Mouse (Mus musculus) lung, postnatal 14 days (tissue): Measurements from ENCODE around the gene Sectm1b.
"Not testable (repeated sequence)": the region's sequence is repeated elsewhere in the genome, so short reads cannot be mapped to it uniquely, and the experiment has no call there.

Source experiments
- DNase-seq: peaks from one replicate; pipeline ENCODE4 v3.0.0; 2021

The Sectm1b gene

DNA sequence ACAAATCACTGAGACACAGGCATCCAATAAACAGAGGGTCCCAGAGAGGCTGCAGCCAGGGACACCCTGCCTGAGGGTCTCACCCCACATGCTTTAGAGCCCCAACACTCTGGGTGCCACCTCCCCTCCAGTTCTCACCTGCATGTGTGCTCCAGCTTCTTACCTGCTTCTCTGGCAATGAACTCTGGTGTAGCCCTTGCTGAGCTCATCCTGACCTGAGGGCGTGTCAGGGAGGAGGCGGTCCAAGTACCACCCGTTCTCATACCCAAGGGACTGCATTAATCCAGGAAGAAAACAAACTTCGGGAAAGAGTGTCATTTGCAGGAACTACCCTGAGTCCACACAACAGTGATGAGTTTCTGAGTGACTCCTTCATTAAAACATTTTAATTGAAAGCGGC, at the start of gene Sectm1b:
Gene Sectm1b (minus strand): TSS at position 191 of the 400 bp plus-strand sequence.
- no peak for DNase-seq

DNA sequence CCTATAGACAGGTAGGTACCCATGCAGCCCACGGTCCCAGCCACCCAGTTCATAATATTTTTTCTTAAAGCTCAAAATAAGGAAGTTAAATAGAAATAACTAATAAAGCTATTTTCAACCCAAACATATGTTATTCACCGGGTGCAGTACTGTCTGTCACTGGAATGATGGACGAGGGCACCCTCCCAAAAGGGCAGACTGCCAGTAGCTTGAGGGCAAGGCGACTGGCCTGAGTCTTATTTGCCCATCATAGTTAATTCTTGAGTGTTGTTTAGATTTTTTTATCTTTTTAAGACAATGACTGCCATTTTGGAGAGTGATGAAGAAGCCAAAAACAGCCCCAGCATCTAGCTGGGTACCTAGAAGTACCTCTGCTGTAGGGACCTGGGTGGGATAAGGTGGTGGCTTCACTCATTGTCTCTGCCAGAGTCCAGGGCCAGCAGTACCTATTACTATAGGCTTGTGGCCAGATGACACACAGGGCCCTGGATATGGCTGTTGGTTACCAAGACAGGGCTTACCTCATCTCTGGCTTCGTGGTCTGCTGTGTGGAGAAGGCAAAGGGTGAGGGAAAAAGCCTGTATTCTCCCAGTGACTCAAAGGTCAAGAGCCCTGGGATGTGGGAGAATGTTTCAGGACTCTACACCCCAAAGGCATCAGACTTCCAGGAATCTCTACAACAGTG, 48.9 kb upstream of the Sectm1b start:
- DNase-seq = no peak

DNA sequence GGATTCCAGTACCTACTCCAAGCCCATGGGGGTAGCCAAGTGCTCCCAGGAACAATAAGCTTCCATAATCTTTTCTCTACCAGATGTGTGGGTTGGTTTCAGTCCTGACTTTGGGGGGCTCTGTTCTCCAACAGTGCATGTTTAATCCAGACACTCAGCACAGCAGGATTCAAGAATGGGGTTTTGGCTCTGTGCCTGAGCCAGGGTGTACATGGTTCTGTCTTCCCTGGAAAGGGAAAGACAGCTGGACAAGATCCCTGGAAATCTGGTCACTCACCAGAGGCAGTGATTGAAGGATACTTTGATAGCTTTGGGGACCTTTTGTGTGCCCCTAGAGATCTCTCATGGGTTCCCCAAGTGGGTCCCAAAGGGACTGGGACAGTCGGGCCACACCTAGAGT, 48.2 kb upstream of the Sectm1b start:
- DNase-seq = no peak

DNA sequence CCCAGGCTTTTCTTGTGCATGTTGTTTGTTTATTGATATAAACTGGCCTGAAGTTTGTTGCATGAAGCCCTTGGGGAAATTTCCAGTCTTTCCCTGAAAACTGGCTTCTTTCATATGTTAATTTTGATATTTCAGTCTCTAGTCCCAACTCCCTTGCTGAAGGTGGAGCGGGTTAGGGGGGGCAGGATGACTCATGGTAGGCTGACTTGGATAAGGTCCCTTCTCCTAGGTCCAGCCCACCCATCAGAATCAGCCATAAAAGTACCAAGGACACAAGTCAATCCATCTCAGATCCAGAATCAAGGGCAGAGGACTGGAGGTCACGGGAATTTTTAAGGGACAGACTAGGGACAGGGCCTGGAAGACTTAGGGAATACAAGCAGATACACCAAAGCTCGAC, 47.7 kb upstream of the Sectm1b start:
- no peak for DNase-seq

DNA sequence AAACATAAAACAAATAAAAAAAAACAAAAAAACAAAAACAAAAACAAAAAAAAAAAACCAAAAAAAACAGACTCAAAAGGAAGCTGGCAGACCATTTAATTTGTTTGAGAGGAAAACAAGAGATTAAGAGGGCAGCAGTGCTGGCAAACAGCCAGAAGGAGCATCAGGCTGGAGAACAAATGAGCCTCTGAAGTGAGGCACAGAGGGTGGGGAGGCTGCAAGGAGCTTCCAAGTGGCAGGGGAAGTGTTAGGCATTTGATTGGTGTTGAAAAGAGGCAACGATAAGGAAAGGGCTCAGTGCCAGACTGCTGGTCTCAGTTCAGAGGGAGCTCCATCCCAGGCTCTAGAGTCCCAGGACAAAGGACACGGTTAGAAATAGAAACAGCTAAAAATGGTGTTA, 46.6 kb upstream of the Sectm1b start:
- DNase-seq = peak; percentile 58

DNA sequence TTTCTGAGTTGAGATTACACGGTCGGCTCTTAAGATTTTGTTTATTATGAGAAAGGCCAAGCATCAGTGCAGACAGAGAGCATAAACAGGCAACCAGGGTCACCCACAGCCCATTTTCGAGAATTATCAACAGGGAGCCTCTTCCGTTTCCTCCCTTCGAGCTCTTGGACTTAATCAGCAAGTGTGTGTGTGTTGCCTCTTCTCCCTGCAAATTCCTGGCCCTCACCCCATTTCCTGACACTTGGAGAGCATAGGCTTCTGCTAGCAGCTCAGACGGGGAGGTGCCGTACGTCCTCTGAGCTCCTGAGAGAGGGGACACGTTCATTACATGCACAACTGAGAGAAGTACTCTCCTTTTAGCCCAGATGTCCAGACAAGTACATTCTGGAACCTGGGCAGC, 44.7 kb upstream of the Sectm1b start:
- DNase-seq = peak; percentile 48

DNA sequence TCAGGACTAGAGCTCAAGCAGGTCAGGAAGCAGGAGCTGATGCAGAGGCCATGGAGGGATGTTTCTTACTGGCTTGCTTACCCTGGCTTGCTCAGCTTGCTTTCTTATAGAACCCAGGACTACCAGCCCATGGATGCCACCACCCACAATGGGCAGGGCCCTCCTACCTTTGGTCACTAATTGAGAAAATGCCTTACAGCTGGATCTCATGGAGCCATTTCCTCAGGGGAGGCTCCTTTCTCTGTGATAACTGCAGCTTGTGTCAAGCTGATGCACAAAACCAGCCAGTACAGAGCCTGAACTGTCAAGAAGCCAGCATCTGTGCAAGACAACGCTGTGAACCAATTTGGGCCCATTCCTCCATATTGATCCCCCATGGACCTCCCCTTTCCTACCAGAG, 43.9 kb upstream of the Sectm1b start:
- DNase-seq = not testable (repeated sequence)

DNA sequence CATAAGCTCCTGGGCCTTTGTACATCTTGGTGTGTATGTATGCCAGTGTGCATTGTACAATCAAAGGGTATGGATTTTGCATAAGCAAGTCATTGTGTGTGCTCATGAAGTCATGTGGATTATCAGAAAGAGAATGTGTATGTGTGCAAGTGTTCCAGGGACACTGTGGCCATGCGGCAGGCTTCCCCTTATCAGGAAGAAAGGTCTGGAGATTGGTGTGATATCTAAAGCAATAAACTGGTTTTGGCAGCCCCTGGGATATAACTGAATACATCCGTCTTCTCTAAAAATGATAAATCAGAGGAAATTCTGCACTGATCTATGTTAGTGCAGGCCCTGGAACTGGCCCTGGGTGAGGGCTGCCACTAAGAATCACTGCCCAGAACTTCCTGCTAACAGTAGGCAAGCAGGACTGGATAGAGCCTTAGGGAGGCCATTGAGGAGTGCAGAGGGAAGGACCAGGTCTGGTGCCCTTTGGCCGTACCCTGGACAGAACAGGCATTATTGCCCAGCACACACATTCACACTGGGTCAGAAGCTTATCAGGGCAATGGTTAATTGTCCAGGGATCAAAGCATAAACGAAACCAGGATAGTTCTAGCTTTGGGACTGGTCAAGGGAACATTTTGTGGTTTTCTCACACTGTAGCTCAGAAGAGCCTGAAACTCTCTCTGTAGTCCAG, 37.9 kb upstream of the Sectm1b start:
- DNase-seq = no peak

DNA sequence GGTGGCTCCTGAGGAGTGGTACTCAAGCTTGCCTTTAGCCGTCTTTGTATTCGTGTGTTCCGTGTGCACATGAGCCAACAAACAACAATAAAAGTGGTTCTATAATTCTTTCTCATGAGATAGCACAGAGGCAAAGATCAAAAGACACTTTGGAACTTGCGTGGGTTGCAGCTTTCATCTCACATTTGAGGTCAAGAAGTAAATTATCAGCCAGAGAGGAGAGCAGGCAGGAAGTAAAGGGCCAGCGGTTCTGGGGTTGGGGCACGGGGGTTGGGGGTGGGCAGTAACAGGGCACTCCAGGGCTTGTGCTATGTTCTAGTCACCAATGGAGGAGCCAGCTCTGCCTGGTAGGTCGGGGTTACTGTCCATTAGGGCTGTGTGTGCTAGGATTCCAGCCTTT, 37.3 kb upstream of the Sectm1b start:
- no peak for DNase-seq

DNA sequence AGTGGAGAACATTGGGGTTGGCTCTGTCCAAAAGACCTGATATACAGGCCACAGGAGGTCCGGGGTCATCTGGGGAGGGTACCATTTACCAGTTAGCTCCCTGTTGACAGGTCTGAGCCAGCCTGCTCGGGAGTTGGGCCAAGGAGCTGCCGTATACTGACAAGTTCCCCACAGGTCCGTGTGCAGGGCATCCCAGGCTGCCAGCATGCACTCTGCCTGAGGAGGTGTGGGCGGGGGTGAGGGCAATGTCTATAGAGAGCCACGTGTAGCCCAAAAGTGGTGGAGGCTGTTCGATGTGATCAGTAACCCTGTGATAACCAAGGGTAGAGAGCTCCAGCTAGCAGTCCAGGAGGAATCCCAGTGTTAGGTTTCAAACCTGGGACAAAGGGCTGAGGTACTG, 36.4 kb upstream of the Sectm1b start:
- DNase-seq = no peak

DNA sequence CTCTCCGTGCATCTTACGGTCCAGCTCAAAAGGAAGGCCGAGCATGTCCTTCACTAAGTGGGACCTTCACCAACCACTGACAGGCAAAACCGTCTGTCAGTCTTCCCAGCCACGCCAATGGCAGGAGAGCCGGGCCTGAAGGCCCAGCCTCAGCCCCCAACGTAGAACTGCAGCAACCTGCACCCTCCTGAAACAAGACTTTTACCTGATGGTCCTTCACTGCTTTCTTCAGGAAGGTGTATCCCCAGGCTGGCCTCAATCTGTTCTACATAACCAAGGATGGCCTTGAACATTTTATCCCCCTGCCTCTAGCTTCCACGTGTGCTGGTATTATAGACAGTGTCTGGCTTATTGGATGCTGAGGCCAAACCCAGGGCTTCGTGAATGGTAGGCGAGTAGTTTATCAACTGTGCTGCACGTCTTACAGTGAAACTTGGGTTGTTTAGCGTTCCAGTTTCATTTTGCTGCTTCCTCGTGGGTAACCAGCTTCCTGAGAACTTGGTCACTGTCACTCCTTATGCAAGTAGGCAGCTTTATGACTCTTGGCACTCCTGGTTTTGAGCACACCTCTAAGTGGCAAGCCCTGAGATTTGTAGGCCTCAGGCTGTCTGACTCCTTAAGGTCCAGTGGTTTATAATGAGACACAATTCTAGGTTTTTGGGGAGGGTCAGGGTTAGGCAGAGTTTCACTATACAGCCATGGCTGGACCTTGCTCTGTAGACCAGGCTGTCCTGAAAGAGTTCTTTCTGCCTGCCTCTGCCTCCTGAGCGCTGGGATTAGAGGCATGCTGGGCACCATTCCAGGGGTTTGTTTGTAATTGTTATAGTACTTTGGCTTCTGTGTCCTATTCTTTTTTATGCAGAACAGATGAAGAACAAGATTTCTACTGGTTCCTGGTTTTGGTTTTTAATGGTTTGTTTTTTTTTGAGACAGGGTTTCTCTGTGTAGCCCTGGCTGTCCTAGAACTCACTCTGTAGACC, 29.5 kb upstream of the Sectm1b start:
- DNase-seq = no peak

DNA sequence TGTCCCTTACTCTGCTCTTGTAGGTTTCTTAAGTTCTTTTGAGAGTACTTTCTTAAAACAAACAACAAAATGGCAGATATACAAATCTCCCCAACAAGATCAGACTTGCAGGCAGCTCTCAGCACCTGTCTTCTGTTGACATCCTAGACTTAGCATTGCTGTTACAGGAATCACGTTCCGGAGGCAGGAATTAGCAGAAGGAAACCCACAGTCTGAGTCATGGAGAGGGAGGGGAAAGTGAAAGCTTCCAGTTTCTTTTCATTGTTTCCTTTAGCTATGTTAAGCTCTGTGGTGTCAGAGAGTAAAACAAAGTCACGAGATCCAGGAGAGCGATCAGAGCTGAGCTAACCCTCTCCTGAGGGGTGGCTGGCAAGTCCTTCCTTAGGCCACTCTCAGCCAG, 27.6 kb upstream of the Sectm1b start:
- no peak for DNase-seq

DNA sequence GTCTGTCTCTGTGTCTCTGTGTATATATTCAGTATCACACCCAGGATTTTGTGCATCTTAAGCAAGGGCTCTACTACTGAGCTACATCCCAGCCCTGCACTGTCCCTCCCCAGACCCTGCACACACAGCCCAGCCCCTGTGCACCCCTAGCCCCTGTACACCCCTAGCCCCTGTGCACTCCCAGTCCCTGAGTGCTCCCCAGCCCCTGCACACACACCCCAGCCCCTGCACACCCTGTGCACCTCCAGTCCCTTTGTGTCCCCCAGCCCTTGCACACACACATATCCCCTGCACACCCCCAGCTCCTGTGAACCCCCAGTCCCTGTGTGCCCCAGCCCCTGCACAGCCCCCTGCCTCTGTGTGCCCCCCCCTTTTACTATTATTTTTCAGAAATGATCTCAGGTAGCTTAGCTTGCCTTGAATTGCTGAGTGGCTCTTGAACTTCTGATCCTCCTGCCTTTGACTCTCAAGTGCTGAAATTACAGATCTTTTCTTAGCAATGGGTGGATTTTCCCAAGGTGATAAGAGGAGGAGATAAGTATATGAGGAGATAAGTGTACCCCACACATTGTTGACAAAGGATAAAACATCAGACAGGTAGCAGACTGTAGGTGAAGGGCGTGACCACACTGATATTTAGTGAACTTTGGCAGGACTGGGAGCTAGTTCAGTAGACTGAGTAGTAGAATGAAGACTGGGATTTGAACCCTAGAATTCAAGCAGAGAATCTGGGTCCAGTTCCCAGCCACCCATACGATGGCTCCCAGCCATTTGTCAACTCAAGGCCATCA, 26.6 kb upstream of the Sectm1b start:
- no peak for DNase-seq

DNA sequence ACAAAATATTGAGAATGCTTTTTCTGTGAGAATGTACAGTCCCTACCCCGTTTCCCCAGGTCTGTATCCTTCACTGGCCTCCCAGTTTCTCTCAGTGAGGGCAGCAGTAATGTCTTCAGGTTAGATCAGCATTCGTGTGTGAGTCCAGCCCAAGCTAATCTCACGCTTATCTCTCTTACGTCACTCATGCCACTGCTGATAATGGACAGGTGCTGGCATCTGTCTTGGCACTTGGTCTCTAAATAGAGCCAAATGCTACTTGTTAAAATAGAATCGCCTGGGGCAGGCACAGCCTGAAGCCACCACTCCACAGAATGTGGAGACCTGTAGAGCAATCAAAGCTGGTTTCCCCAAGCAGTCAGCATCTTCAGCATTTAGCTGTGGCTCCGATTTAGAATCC, 25.6 kb upstream of the Sectm1b start:
- no peak for DNase-seq

DNA sequence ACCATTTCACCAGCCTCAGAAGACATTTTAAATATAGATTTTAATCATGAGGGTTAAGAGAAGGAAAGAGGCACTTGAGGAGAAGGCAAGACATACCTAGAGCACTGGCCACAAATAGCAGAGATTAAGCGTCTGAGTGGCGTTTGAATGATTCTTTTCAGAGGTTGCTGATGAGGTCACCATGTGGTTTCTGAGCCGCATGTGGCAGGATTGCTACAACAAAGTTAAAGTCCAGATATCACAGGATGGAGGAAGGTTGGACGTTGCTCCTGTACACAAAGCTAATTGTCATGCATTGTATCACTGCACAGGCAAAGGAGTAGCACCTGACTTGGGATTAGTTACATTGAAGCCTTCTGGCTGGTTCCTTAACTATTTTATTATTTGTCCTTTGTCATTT, 22.9 kb upstream of the Sectm1b start:
- no peak for DNase-seq

DNA sequence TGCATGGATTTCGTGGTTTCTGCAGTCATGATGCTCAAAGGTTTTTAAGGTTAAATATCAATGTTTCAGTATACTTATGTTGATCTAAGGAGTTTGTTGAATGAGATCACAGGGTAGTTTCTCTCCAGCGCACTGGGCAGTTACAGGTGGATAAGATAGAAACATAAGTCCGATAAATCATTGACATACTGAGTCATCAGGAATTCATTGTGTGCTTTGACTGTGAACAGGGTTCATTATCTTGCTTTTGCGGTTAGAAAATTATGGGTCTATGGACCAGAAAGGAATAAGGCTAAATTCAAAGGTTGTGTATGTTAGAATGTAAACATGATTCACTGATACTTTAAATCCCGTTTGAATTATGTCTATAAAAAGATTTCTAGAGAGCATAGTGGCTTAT, 21.8 kb upstream of the Sectm1b start:
- no peak for DNase-seq

DNA sequence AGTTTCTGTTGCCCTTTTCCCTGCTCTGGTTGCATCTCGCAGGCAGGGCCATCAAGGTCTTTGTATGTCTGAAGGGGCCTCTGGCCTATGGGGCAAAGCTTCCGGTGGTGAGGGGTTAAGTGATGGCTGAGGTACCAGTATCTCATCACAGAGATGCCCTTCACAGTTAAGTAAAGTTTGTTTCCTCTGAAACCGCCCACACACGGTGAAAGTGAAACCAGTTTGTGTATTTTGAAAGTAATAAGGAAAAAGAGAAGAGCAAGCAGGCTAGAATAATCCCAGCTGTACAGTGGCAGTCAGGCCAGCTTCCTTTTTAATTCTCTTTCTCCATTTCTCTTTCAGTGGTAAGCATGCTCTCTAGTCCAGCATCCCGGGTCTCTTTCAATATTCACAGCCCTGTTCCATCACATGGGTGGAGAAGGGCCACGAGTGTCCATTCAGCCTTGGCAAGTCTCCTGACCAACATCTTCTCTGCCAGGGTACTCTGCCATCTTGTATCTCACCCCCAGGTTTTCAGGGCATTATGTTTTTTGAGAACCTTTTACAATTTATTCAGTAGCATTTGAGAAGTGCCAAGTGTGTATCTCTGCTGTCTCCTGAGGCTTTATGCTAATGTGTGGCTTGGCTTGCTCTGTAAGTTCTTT, 19.6 kb upstream of the Sectm1b start:
- DNase-seq = peak; percentile 22

DNA sequence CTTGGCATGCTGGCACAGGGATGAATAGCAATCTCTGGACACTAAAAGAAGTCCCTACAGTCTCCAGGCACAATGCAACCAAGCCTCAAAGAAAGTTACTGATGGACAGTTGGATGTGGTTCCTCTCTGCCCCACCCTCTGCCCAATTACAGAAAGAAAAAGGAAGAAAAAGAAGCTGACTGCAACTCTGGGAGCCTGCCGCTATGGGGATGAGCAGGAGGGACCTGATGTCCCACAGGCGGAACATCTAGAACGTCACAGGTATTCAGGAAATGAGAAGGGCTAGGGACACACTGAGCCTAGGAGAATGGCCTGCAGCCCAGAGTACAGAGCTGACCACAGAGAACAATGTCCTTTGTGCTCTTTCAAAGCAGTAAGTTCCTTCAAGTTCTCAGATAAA, 18.9 kb upstream of the Sectm1b start:
- DNase-seq = no peak

DNA sequence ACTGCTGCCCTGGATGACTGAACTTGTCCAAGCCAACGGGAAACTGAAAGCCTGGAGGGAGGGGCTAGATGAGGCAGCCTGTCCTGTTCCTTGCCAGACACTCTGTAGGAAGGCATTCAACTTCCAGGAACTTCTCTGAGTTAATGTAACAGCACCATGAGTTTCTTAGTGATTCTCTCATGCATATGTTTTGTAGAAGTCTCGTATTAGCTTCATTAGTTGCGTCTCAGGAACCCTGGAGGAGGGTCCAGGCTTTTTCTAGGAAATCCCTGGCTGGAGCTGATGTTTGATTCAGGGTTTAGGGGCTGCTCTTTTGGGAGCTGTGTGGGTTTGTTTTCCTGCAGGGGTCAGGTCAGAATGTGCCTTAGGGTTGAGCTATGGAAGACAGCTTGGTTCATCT, 17.8 kb upstream of the Sectm1b start, which contains the start of gene Sectm1a:
Gene Sectm1a (minus strand): TSS at position 101 of the 400 bp plus-strand sequence.
- DNase-seq = no peak

DNA sequence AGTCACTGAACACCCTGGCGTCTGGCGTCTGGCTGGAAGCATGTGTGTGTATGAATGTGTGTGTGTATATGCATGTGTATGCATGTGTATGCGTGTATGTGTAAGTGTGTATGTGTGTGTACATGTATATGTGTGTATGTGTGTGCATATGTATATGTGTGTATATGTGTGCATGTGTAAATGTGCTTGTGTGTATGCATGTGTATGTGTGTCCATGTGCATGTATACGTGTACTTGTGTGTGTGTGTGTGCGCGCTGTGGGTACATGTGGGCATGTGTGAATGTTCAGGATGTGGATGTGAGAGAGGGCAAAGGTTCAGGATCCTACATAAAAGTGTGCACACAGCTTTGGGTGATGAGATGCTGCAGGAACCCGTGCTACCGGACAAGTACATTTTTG, 17.0 kb upstream of the Sectm1b start:
- DNase-seq = no peak

DNA sequence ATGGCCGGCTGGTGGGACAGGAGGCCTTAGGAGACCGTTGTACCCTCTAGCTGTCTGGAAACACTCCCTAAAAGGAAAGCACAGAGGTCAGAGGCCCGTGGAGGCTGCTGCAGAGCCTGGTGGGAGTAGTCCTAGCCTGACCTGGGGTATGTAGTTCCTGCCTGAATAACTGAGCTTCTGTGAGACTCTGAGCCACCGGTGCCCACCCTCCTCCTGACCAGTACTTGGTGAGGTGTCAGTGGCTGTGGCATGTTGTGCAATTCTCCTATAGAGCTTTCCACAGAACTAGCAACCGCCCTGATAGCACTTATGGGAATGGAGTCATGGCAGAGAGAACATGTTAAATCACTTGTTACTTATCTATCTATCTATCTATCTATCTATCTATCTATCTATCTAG, 12.3 kb upstream of the Sectm1b start:
- DNase-seq = no peak

DNA sequence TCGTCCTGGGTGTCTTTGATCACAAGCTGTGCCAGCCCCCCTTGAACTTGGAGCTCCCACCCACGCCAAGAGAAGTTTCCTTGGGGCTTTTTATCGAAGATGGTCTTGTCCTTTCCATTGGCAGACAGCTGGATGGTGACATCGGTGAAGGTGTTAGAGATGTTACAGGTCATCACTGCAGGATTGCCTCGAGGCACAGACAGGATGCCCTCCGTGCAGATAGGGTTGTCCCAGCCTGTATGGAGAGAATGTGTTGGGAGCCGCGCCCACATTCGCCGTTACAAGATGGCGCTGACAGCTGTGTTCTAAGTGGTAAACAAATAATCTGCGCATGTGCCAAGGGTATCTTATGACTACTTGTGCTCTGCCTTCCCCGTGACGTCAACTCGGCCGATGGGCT, 6.3 kb upstream of the Sectm1b start:
- DNase-seq = not testable (repeated sequence)
